Mouse (Mus musculus): Measurements from ENCODE around the gene Chrdl1. TPM values are rescaled to one million over a fixed set of nuclear protein-coding genes. Genes with fewer than 3 reads are reported as not detected.

Gene Chrdl1
- 0.45 and 0.46 TPM in 2 replicates for polyA plus RNA-seq (2012; rRNA removed)

GRCm38 (mm10) chrX:143393791-143394369 lies at the start of gene Chrdl1:
Gene Chrdl1, minus strand, starts transcription at chrX:143394262.
- 32% methylated on average over 31 of the region's 37 CpGs for WGBS
- Histone ChIP-seq H3K36me3 (ENCODE audit: control insufficient read depth, insufficient read depth, low read length) (no peaks in the 10 kb centered on the region), H3K27me3 (ENCODE audit: control insufficient read depth, insufficient read depth, low read length) (no peaks in the 10 kb centered on the region), H3K27ac (ENCODE audit: insufficient read depth, low read length) (no peak within 1 kb of the TSS), H3K4me3 (ENCODE audit: extremely low read depth, insufficient read depth, insufficient read length) (no peak within 1 kb of the TSS), H3K4me1 (ENCODE audit: control insufficient read depth, insufficient read depth, insufficient read length) (no peaks in the 10 kb centered on the region)
- no peak for DNase-seq (ENCODE audit: low read depth in 1 of 2, low spot score in 2 of 2)
- no peak for TF ChIP-seq POLR2A (IDR thresholded peaks at IDR 0.05; ENCODE audit: low read depth, low read length)
- TF ChIP-seq CTCF (IDR thresholded peaks at IDR 0.05; ENCODE audit: extremely low read depth, insufficient read depth, insufficient read length, insufficient replicate concordance) = no peak

GRCm38 (mm10) chrX:143442638-143443037 lies 48.6 kb upstream of the Chrdl1 start:
- no peak for DNase-seq (ENCODE audit: low read depth in 1 of 2, low spot score in 2 of 2)
- Histone ChIP-seq H3K27me3 (ENCODE audit: control insufficient read depth, insufficient read depth, low read length) (no peaks in the 10 kb centered on the region), H3K4me3 (ENCODE audit: extremely low read depth, insufficient read depth, insufficient read length) (no peak overlapping the region), H3K27ac (ENCODE audit: insufficient read depth, low read length) (no peak overlapping the region), H3K36me3 (ENCODE audit: control insufficient read depth, insufficient read depth, low read length) (no peaks in the 10 kb centered on the region), H3K4me1 (ENCODE audit: control insufficient read depth, insufficient read depth, insufficient read length) (no peaks in the 10 kb centered on the region)
- 50% methylated on average over 4 of the region's 4 CpGs for WGBS
- TF ChIP-seq CTCF (IDR thresholded peaks at IDR 0.05; ENCODE audit: extremely low read depth, insufficient read depth, insufficient read length, insufficient replicate concordance) (no peak), POLR2A (IDR thresholded peaks at IDR 0.05; ENCODE audit: low read depth, low read length) (no peak)

DNA sequence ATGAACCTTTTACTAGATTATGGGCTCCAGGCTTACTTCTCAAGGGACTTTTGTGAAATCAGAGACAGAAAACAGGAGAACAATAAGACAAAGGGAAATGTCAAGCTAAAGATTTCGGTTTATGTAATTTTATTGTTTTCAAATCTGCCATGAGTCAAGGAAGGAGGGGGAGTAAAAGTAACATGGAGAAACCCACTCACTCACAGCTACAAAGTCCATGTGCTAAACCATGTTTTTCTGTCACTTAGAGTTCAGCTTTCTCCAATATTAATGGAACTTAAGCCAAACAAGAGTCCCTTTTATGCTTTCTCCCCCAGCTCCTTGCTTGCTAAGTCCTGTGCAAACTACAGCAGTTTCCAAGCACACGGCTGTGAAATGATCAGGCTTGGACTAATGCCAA lies 10.5 kb upstream of the Chrdl1 start:
- Histone ChIP-seq H3K27ac (ENCODE audit: insufficient read depth, low read length) (no peak overlapping the region), H3K4me3 (ENCODE audit: extremely low read depth, insufficient read depth, insufficient read length) (no peak overlapping the region), H3K4me1 (ENCODE audit: control insufficient read depth, insufficient read depth, insufficient read length) (no peaks in the 10 kb centered on the region), H3K27me3 (ENCODE audit: control insufficient read depth, insufficient read depth, low read length) (no peaks in the 10 kb centered on the region), H3K36me3 (ENCODE audit: control insufficient read depth, insufficient read depth, low read length) (no peaks in the 10 kb centered on the region)
- TF ChIP-seq POLR2A (IDR thresholded peaks at IDR 0.05; ENCODE audit: low read depth, low read length) = no peak
- TF ChIP-seq CTCF (IDR thresholded peaks at IDR 0.05; ENCODE audit: extremely low read depth, insufficient read depth, insufficient read length, insufficient replicate concordance) = no peak
- WGBS = 87% methylated on average over 2 of the region's 2 CpGs
- DNase-seq (ENCODE audit: low read depth in 1 of 2, low spot score in 2 of 2) = no peak

DNA sequence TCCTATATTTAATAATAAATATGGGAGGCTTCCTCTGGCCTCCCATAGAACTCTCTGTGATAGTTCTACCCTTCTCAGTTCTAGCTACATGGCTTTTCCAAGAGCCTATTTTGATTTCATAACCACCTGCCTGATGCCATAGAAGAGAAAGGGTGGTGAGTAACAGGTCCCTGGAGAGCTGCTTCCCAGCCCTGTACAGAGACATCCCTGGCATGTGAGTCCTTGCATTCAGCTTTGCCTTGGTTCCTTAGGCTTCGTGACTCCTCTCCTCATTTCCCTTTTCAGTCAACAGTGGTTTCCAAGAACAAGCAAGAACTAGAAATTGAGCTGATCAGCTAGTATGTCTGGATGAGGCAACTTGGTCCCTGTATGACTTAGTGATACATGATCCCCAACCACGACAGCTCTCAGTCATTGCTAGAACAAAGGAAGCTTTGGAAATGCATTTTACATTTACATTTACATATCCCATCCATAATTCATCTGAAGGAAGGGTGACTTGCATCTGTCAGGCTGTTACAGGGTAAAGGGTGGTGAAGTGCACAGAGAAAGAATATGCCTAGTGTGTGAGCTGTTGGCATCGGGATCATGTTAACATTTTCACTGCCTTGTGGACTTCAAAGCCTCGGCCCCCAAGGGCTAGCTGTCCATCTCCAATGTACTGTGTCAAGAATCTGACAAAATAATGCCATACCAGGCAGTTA lies 27.7 kb downstream of the Chrdl1 start:
- 79% methylated on average over 4 of the region's 4 CpGs for whole genome bisulfite sequencing
- TF ChIP-seq CTCF (IDR thresholded peaks at IDR 0.05; ENCODE audit: extremely low read depth, insufficient read depth, insufficient read length, insufficient replicate concordance) = no peak
- no peak for TF ChIP-seq POLR2A (IDR thresholded peaks at IDR 0.05; ENCODE audit: low read depth, low read length)
- H3K27ac ChIP-seq (ENCODE audit: insufficient read depth, low read length) = no peak overlapping the region
- no peak for DNase-seq (ENCODE audit: low read depth in 1 of 2, low spot score in 2 of 2)
- H3K4me3 ChIP-seq (ENCODE audit: extremely low read depth, insufficient read depth, insufficient read length) = no peak overlapping the region
- no peaks in the 10 kb centered on the region for H3K27me3 ChIP-seq (ENCODE audit: control insufficient read depth, insufficient read depth, low read length)
- H3K36me3 ChIP-seq (ENCODE audit: control insufficient read depth, insufficient read depth, low read length) = no peaks in the 10 kb centered on the region
- H3K4me1 ChIP-seq (ENCODE audit: control insufficient read depth, insufficient read depth, insufficient read length) = no peaks in the 10 kb centered on the region

DNA sequence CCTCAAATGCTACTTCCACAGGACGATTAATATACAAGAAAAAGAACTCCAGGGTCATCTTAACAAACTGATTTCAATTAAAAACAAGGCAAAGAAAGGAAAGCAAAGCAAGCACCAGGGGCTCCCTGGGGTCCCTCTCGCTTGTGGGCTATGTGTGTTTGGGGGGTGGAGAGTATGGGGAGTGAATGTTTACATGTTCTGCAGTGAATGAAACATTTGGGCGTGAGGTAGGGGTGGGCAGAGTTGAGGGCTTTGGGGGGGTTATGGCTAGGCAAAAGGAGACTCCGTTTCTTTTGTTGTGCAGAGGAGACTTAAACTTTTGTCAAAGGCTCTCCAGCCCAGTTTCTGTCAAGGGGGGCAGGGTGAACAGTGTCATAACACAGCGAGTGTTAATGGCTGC lies 46.8 kb downstream of the Chrdl1 start:
- no peak for DNase-seq (ENCODE audit: low read depth in 1 of 2, low spot score in 2 of 2)
- Histone ChIP-seq H3K36me3 (ENCODE audit: control insufficient read depth, insufficient read depth, low read length) (no peaks in the 10 kb centered on the region), H3K27ac (ENCODE audit: insufficient read depth, low read length) (no peak overlapping the region), H3K4me1 (ENCODE audit: control insufficient read depth, insufficient read depth, insufficient read length) (no peaks in the 10 kb centered on the region), H3K4me3 (ENCODE audit: extremely low read depth, insufficient read depth, insufficient read length) (no peak overlapping the region), H3K27me3 (ENCODE audit: control insufficient read depth, insufficient read depth, low read length) (no peaks in the 10 kb centered on the region)
- TF ChIP-seq POLR2A (IDR thresholded peaks at IDR 0.05; ENCODE audit: low read depth, low read length) (no peak), CTCF (IDR thresholded peaks at IDR 0.05; ENCODE audit: extremely low read depth, insufficient read depth, insufficient read length, insufficient replicate concordance) (no peak)
- 80% methylated on average over 5 of the region's 5 CpGs for WGBS

DNA sequence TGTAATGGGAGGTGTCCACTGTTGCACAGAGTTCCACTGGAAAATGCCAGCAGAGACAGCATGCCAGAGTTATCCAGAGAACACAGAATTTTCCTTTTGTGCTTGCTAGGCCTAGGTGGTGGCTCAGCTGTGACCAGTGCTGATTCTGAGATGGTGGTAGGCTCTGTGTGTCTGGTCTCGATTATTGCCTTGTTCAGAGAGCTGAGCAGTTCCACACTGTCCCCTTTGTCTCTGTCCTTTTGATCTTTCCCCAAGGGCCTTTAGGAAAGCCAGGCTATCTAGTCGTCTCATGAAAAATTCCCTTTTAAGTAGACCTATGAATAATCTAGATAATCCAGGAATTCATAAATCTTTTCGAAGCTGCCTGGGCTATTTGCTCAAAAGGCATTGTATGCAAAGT lies 47.3 kb downstream of the Chrdl1 start:
- Histone ChIP-seq H3K4me3 (ENCODE audit: extremely low read depth, insufficient read depth, insufficient read length) (no peak overlapping the region), H3K36me3 (ENCODE audit: control insufficient read depth, insufficient read depth, low read length) (no peaks in the 10 kb centered on the region), H3K27ac (ENCODE audit: insufficient read depth, low read length) (no peak overlapping the region), H3K27me3 (ENCODE audit: control insufficient read depth, insufficient read depth, low read length) (no peaks in the 10 kb centered on the region), H3K4me1 (ENCODE audit: control insufficient read depth, insufficient read depth, insufficient read length) (no peaks in the 10 kb centered on the region)
- DNase-seq (ENCODE audit: low read depth in 1 of 2, low spot score in 2 of 2) = no peak
- WGBS = 77% methylated on average over 3 of the region's 3 CpGs
- TF ChIP-seq POLR2A (IDR thresholded peaks at IDR 0.05; ENCODE audit: low read depth, low read length) (no peak), CTCF (IDR thresholded peaks at IDR 0.05; ENCODE audit: extremely low read depth, insufficient read depth, insufficient read length, insufficient replicate concordance) (no peak)

All from spleen, adult 2 months (tissue).